Mouse (Mus musculus) left cerebral cortex, adult 18-20 months (tissue): ENCODE measurements around the gene Fbxo11. TPM values are rescaled to one million over a fixed set of nuclear protein-coding genes. Genes with fewer than 3 reads are reported as not detected.
"Not testable (repeated sequence)": the region's sequence is repeated elsewhere in the genome, so short reads cannot be mapped to it uniquely, and the experiment has no call there.

Experiments used
- DNase-seq, 2 experiments: peaks; one replicate each; pipeline ENCODE4 v3.0.0; 2021 to 2022; ENCODE audit warnings: low spot score in 2 of 2, mixed read lengths in 1 of 2
- total RNA-seq, 2 experiments: library from RNA; stranded (reverse); gene quantifications; 2 replicates each; pipeline ENCODE4 v1.2.3; 2021

Gene Fbxo11
- total RNA-seq, 2 experiments from 2014 or later = 112 to 118 TPM

DNA sequence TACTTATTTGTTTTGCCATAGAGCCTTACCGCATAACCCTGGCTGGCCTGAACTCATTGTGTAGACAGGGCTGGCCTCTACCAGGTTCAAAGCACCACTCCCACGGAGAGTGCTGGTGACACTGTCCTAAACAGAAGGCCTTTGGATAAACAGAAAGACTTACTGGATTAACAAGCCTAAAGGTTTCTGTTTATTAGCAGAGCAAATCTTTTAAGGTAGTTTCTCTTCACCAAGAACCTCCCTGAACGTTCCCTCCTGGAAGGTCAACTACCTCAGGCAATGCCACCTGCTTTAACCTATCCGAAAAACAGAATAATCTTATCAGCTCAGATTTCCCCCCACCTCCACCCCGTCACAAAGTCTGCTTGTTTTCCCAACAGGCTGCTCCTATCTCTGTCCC, 92.2 kb downstream of the Fbxo11 start:
- DNase-seq = no peak

DNA sequence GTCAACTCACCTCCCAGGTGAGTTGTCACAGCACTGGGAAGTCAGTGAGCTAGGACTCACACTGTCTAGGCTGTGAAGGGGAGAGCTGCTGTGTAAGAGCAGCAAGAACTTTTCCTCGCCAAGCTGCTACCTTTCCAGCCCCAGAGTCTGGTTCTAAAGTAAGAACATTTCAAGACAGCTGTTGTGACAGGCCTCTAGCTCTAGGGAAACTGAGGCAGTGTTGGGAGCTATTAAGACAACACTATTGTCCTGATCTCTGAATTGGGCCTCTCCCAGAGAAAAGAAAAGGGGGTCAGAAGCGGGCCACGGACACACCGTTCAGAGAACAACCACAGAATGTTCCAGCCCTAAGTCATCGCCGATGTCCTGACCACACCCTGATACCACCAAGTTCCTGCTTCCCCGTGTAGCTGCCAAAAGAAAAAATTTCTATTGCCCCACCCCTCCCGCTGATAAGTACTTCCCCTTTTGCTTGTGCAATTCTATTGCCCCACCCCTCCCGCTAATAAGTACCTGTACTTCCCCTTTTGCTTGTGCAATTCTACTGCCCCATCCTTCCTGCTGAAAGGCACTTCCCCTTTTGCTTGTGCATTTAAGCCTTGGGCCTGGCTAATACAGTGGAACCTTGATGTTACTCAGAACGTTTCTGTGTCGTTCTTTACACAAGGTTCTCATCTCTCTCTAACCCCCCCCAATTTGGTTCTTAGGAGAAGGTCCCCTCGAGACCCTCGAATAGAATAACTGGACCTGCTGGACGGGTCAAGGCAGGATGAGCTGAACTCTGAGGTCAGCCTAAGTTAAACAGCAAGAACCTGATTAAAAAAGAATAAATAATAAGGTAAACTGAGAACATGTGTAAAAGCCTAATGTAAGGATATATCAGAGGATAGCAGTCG, 93.1 kb downstream of the Fbxo11 start:
- not testable (repeated sequence) for DNase-seq

DNA sequence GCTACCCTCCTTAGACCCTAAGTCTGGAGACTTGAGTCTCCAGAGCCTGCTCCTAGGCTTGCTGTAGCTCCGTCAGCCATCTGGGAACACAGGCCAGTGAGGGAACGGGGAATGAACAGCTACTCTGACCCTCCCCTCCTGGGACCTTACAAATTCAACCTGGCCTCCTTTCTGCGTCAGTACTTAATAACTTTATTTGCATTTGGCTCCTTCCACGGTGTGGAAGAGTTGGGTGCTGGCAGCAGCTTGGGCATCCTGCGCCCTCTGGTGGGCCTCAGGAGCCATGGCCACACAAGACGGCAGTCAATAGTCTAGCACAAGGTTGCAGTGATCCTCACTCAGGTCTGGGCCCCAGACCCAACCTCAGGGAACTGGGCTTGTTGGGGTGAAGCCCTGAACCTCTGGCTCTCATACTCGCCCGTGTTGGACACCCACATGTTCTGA, 96.6 kb downstream of the Fbxo11 start:
- DNase-seq = not testable (repeated sequence)

DNA sequence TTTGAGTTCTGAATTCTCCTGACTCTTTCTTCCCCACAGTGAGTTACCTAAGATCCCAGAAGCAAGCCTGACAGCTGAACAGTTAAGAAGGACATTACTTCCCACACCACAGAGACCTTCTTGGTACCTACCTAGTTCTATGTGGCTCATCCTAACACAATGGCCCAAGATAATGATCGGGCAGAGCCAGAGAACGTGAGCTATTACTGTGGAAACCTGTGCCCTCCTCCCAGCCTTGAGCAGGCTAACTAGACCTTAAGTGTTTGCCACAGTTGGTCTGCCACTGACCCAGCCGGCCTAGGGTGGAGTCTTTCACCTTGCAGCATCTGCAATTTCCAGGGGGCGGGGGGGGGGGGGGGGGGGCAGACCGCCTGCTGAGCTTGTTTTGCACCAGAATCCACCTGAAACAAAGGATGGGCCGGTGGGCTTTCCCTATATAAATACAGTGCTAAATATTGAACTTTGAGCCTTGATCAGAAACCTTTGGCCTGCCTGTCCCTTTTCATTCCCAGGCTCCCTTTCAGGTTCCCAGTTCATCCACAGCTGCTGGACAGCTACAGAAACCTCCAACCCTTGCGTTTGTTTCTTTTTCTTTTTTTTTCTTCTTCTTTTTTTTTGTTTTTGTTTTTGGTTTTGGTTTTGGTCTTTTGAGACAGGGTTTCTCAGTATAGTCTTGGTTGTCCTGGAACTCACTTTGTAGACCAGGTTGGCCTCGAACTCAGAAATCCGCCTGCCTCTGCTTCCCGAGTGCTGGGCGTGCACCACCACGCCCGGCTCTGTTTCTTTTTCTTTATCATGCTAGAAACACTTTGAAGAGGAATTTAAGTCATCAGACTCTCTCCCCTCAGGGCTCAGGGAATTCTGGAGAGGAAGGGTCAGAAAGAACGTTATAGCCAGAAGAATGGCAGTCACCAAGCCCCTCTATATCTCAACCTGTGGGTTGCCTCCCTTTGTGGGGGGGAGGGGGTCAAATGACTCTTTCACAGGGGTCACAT, 101.7 kb downstream of the Fbxo11 start:
- no peak for DNase-seq

DNA sequence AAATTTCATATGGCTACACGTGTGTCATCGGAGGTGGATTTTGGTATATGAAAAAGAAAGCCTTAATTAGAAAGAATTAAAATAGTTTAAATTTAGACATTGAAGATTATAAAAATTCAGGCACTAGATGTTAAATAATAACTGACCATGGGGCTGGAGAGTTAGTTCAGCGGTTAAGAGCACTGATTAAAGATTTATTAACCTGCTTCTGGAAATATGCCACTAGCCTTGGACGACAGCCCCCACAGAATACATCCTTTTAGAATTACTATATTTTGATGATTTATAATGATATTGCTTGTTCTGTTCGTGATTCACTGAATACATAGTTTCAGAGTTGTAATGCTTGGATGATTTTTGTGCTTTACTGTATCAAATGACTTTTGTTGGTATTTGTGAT, 105.2 kb downstream of the Fbxo11 start:
- DNase-seq = not testable (repeated sequence)

DNA sequence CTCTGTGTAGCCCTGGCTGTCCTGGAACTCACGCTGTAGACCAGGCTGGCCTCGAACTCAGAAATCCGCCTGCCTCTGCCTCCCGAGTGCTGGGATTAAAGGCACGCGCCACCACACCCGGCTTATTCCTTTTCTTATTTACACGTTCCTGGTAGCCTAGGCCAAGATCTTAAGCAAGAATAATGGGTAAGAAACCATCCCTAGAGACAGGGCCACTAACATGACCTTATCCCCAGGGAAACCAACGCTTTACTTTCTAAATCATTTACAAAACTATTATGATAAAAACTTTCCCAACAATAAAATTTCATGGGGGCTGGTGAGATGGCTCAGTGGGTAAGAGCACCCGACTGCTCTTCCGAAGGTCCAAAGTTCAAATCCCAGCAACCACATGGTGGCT, 105.7 kb downstream of the Fbxo11 start:
- not testable (repeated sequence) for DNase-seq

DNA sequence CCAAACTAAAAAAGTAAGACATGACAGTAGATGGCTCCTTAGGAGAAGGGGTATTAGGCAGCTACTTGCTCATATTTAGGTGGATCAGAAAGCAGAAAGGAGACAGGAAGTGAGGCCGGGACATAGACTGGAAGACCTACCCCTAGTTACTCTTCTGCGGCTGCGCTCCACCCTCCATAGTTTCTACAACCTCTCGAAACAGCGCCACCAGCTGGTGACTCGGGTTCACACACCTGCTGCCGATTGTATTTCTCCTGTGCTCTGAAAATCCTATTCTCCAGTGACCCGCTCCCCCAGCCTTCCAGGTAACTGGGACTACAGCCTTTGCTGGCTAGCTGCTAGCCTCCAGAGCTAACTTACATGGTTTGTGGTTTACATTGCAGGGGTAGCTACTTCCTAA, 106.8 kb downstream of the Fbxo11 start:
- DNase-seq = peak in 1 of 2 experiments; percentile 6

DNA sequence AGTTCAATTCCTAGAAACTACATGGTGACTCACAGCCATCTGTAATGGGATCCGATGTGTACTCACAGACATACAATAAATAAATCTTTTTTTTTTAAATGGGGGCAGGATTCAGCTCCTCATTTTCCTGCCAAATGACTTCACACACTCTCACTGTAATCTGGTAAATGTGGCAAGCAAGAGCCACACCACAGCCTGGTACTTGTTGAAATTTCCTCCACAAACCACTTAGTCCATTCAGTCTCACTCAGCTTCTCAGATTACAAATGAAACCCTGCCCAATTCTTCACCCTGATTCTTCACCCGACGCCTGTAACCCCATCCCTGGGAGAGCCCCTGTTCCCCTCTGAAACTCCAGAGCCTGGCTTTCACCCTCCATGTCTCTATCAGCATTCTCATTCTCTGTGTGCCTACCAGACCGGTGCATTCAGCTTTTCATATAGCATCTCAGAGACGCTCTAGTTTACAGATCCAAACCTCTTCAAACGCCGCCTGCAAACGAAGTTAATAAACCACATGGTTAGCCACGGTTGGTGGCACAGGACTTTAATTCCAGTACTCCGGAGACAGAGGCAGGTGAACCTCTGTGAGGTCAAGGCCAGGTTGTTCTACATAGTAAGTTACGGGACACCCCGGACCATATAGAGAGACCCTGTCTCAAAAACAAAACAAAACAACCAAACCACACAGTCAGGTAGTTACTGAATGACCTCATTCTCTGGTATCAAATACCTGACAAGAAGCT, 107.8 kb downstream of the Fbxo11 start:
- no peak for DNase-seq

DNA sequence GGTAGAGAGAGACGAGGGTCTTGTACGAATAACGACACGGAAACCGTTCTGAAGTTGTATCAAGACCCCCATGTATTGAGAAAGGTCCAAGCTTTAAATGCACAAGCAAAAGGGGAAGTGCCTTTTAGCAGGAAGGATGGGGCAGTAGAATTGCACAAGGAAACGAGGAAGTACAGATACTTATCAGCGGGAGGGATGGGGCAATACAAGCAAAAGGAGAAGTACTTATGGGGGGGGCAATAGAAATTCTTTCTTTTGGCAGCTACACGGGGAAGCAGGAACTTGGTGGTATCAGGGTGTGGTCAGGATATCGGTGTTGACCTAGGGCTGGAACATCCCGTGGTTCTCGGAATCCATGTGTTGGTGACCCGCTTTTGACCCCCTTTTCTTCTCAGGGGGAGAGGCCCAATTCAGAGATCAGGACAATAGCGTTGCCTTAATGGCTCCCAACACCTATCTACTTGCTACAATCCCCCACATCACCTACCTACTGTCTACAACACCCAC, 110.4 kb downstream of the Fbxo11 start:
- DNase-seq = not testable (repeated sequence)

DNA sequence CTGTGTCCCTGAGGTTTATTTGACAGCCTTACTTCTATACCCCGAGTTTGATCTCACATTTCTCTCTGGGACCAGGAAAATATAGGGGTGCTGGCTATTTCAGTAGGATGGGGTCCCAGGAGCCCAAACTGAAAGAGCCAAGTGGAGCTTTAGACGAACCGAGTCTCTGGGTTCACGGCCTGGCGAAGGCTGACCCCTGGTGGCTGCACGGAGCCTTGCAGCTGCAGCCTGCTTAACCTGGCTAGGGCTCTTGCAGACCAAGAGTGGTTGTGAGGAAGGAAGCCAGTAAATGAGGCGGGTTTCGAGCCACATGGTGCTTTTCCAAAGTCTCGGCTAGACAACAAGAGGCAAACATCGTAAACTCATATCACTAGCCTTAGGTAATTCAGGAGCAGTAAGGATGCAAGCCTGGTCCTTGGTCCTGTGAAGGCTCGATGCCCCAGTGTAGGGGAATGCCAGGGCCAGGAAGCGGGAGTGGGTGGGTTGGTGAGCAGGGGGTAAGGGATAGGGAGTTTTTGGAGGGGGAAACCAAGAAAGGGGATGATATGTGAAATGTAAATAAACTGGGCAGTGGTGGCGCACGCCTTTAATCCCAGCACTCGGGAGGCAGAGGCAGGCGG, 116.0 kb downstream of the Fbxo11 start:
- DNase-seq = peak; percentile 85 to 90

Other genes starting within 250 kb of the Fbxo11 start
- gene Rpl36-ps4, start 144.3 kb downstream of the Fbxo11 start, total RNA-seq = not detected
- 10 to 100 TPM; 15.8 to 16.8 TPM for gene Msh6, start 90.2 kb downstream of the Fbxo11 start, total RNA-seq